Mouse (Mus musculus) neural tube, embryonic 11.5 days (tissue): ENCODE results near the gene Opn1sw. TPM values are rescaled to one million over a fixed set of nuclear protein-coding genes. Genes with fewer than 3 reads are reported as not detected.
"Not testable (repeated sequence)": the region's sequence is repeated elsewhere in the genome, so short reads cannot be mapped to it uniquely, and the experiment has no call there.

Experiments
- ATAC-seq: fragments of 200-750 bp; cut with Nextera tagmentation; 2 replicates; pipeline ENCODE4 v1.8.0; 2017; ENCODE audit warnings: moderate number of reproducible peaks, mild to moderate bottlenecking, moderate TSS enrichment, moderate library complexity; ENCODE audit not compliant: insufficient read depth, low FRiP score, low TSS enrichment
- DNase-seq: peaks from one replicate; pipeline ENCODE4 v3.0.0-alpha.2; 2015; ENCODE audit warnings: low spot score
- H3K27ac ChIP-seq: fragments of 300-500 bp; sonication (generic); 2 replicates; pipeline ENCODE4 v1.5.1; 2014; ENCODE audit warnings: low read depth, mild to moderate bottlenecking, low read length
- H3K27me3 ChIP-seq: fragments of 300-500 bp; sonication (generic); 2 replicates; pipeline ENCODE4 v1.6.1; 2014; ENCODE audit warnings: mild to moderate bottlenecking, low read length, mixed read lengths; ENCODE audit not compliant: control insufficient read depth, insufficient read depth
- H3K36me3 ChIP-seq: fragments of 300-500 bp; sonication (generic); 2 replicates; pipeline ENCODE4 v1.6.1; 2014; ENCODE audit warnings: mild to moderate bottlenecking, low read length, moderate library complexity, mixed read lengths; ENCODE audit not compliant: control insufficient read depth, insufficient read depth
- H3K4me1 ChIP-seq: fragments of 300-500 bp; sonication (generic); 2 replicates; pipeline ENCODE4 v1.6.1; 2014; ENCODE audit warnings: low read length, mixed read lengths; ENCODE audit not compliant: control insufficient read depth, insufficient read depth
- H3K4me2 ChIP-seq: fragments of 300-500 bp; sonication (generic); 2 replicates; pipeline ENCODE4 v1.6.1; 2014; ENCODE audit warnings: low read depth, mild to moderate bottlenecking, moderate library complexity
- H3K4me3 ChIP-seq: fragments of 300-500 bp; sonication (generic); 2 replicates; pipeline ENCODE4 v1.5.1; 2014; ENCODE audit warnings: low read depth, low read length
- H3K9ac ChIP-seq: fragments of 300-500 bp; sonication (generic); 2 replicates; pipeline ENCODE4 v1.6.1; 2014; ENCODE audit warnings: mild to moderate bottlenecking, low read length
- H3K9me3 ChIP-seq: fragments of 300-500 bp; sonication (generic); 2 replicates; pipeline ENCODE4 v1.6.1; 2016; ENCODE audit warnings: low read length; ENCODE audit not compliant: control insufficient read depth
- WGBS: fragments of 180-500 bp; shearing (Covaris S2); extraction: QIAGEN DNeasy Blood & Tissue Kit; methylation state at CpG from one replicate; pipeline ENCODE4 v1.1.7; 2014; 5-methylcytosine and 5-hydroxymethylcytosine counted together
- polyA plus RNA-seq: library from polyadenylated mRNA; unstranded; fragments of >200 nt; fragmentation: Nextera tagmentation; extraction: Ambion mirVana; gene quantifications from 2 replicates; pipeline ENCODE4 v1.2.1, GENCODE M21; 2014

Gene Opn1sw
- polyA plus RNA-seq, 1 experiment from 2014 or later, result 0.20 TPM

- ATAC-seq, H3K4me3 ChIP-seq, H3K27ac ChIP-seq, H3K4me2 ChIP-seq, H3K9me3 ChIP-seq, H3K4me1 ChIP-seq, H3K9ac ChIP-seq, H3K27me3 ChIP-seq, DNase-seq, H3K36me3 ChIP-seq: not testable (repeated sequence)
- WGBS, result 83% methylated on average over 1 of the region's 1 CpGs
Observed at GRCm38 (mm10) chr6:29390500-29390899, 2.2 kb upstream of the Opn1sw start.

GRCm38 (mm10) chr6:29389425-29389824 is 1.2 kb upstream of the Opn1sw start:
- no peak overlapping the region for H3K9ac ChIP-seq
- ATAC-seq, result no peak
- WGBS, result 54% methylated on average over 9 of the region's 9 CpGs
- DNase-seq, result no peak
- no peak overlapping the region for H3K4me2 ChIP-seq
- peaks cover 3% of the 10 kb centered on the region; the same call in 1 of the 2 replicates for H3K4me1 ChIP-seq
- H3K27ac ChIP-seq, result no peak overlapping the region
- no peaks in the 10 kb centered on the region for H3K9me3 ChIP-seq
- peaks cover 4% of the 10 kb centered on the region; the same call in 1 of the 2 replicates for H3K27me3 ChIP-seq
- no peaks in the 10 kb centered on the region for H3K36me3 ChIP-seq
- no peak overlapping the region for H3K4me3 ChIP-seq

GRCm38 (mm10) chr6:29388606-29389080 is 375 bp upstream of the Opn1sw start:
- ATAC-seq, result no peak

GRCm38 (mm10) chr6:29382442-29382841 is 5.8 kb downstream of the Opn1sw start:
- no peaks in the 10 kb centered on the region for H3K9me3 ChIP-seq
- WGBS, result 62% methylated on average over 2 of the region's 2 CpGs
- no peaks in the 10 kb centered on the region for H3K27me3 ChIP-seq
- no peak for DNase-seq
- no peaks in the 10 kb centered on the region for H3K4me1 ChIP-seq
- no peak overlapping the region for H3K27ac ChIP-seq
- no peak for ATAC-seq
- no peak overlapping the region for H3K9ac ChIP-seq
- no peaks in the 10 kb centered on the region for H3K36me3 ChIP-seq
- no peak overlapping the region for H3K4me3 ChIP-seq
- H3K4me2 ChIP-seq, result no peak overlapping the region

More at GRCm38 (mm10) chr6:29388606-29389080, 375 bp upstream of the Opn1sw start:
- DNase-seq, result peak; percentile 17
- H3K4me2 ChIP-seq, result peak overlapping the region; percentile 32; the same call in 1 of the 2 replicates
- H3K27ac ChIP-seq, result no peak overlapping the region
- no peaks in the 10 kb centered on the region for H3K36me3 ChIP-seq
- WGBS, result 10% methylated on average over 11 of the region's 11 CpGs
- peak overlapping the region; percentile 21; the same call in 1 of the 2 replicates for H3K4me3 ChIP-seq
- H3K9ac ChIP-seq, result no peak overlapping the region
- peaks cover 3% of the 10 kb centered on the region; the same call in 1 of the 2 replicates for H3K4me1 ChIP-seq
- H3K27me3 ChIP-seq, result no peaks in the 10 kb centered on the region
- no peaks in the 10 kb centered on the region for H3K9me3 ChIP-seq

- H3K4me3 ChIP-seq, result no peak overlapping the region
- 92% methylated on average over 6 of the region's 6 CpGs for WGBS
- ATAC-seq, result no peak
- H3K4me1 ChIP-seq, result no peaks in the 10 kb centered on the region
- no peak overlapping the region for H3K9ac ChIP-seq
- H3K4me2 ChIP-seq, result no peak overlapping the region
- H3K9me3 ChIP-seq, result no peaks in the 10 kb centered on the region
- no peaks in the 10 kb centered on the region for H3K27me3 ChIP-seq
- no peak overlapping the region for H3K27ac ChIP-seq
- H3K36me3 ChIP-seq, result peaks cover 5% of the 10 kb centered on the region; the same call in 1 of the 2 replicates
- no peak for DNase-seq
Observed at GRCm38 (mm10) chr6:29379954-29380353, 8.3 kb downstream of the Opn1sw start.

- ATAC-seq, result no peak
- Histone ChIP-seq H3K9me3 (no peaks in the 10 kb centered on the region), H3K36me3 (peaks cover 5% of the 10 kb centered on the region; the same call in 1 of the 2 replicates), H3K9ac (no peak overlapping the region), H3K4me1 (no peaks in the 10 kb centered on the region), H3K27me3 (no peaks in the 10 kb centered on the region), H3K4me2 (no peak overlapping the region), H3K27ac (no peak overlapping the region), H3K4me3 (no peak overlapping the region)
- no peak for DNase-seq
- 96% methylated on average over 10 of the region's 10 CpGs for WGBS
Observed at GRCm38 (mm10) chr6:29378678-29379077, 9.6 kb downstream of the Opn1sw start.

GRCm38 (mm10) chr6:29377386-29377785 is 10.9 kb downstream of the Opn1sw start:
- no peak for ATAC-seq
- 96% methylated on average over 4 of the region's 4 CpGs for WGBS
- no peak for DNase-seq
- Histone ChIP-seq H3K4me3 (no peak overlapping the region), H3K9me3 (no peaks in the 10 kb centered on the region), H3K4me2 (no peak overlapping the region), H3K9ac (no peak overlapping the region), H3K36me3 (peaks cover 8% of the 10 kb centered on the region; the same call in 1 of the 2 replicates), H3K27me3 (no peaks in the 10 kb centered on the region), H3K4me1 (no peaks in the 10 kb centered on the region), H3K27ac (no peak overlapping the region)

- peaks cover 8% of the 10 kb centered on the region for H3K36me3 ChIP-seq
- no peaks in the 10 kb centered on the region; the same call in 1 of the 2 replicates for H3K4me1 ChIP-seq
- DNase-seq (no peak), ATAC-seq (no peak)
- no peaks in the 10 kb centered on the region for H3K27me3 ChIP-seq
- H3K4me3 ChIP-seq, result no peak overlapping the region
- 87% methylated on average over 1 of the region's 1 CpGs for WGBS
- no peak overlapping the region for H3K27ac ChIP-seq
- H3K9me3 ChIP-seq, result no peaks in the 10 kb centered on the region
- no peak overlapping the region for H3K9ac ChIP-seq
- H3K4me2 ChIP-seq, result no peak overlapping the region
Observed at GRCm38 (mm10) chr6:29365277-29365676, 23.0 kb downstream of the Opn1sw start.

- WGBS, result 82% methylated on average over 3 of the region's 3 CpGs
- Histone ChIP-seq H3K4me1 (no peaks in the 10 kb centered on the region; the same call in 1 of the 2 replicates), H3K9me3 (no peaks in the 10 kb centered on the region), H3K36me3 (peaks cover 9% of the 10 kb centered on the region), H3K27me3 (no peaks in the 10 kb centered on the region), H3K9ac (no peak overlapping the region), H3K4me3 (no peak overlapping the region), H3K27ac (no peak overlapping the region), H3K4me2 (no peak overlapping the region)
- no peak for DNase-seq
- no peak for ATAC-seq
Observed at GRCm38 (mm10) chr6:29363129-29363515, 25.1 kb downstream of the Opn1sw start.
